Mouse (Mus musculus): ENCODE data around the gene Trim56.

The Trim56 gene

GRCm38 (mm10) chr5:137109941-137110593 is 5.9 kb downstream of the Trim56 start:
- DNase-seq (ENCODE audit: low read depth, low spot score) = no peak

- no peak for DNase-seq (ENCODE audit: low read depth, low spot score)
These were observed 7.9 kb downstream of the Trim56 start for GRCm38 (mm10) chr5:137108111-137108510.

DNA sequence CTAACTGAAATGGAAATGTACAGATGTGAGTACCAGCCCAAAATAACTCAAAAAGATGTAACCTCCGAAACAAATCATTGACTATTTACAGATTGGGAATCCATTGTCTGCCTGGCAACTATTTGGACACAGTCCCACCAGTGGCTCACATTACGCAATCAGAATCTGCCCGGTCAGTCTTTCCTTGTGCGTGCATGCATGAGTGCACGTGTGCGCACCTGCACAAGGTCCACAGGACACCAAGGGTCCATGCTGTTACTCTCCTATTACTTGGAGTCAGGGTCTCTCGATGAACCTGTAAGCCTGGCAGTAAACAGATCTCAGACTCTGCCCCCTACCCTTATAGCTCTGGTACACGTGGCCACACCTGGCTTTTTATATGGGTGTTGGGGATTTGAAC is 8.3 kb downstream of the Trim56 start:
- DNase-seq (ENCODE audit: low read depth, low spot score) = no peak

DNA sequence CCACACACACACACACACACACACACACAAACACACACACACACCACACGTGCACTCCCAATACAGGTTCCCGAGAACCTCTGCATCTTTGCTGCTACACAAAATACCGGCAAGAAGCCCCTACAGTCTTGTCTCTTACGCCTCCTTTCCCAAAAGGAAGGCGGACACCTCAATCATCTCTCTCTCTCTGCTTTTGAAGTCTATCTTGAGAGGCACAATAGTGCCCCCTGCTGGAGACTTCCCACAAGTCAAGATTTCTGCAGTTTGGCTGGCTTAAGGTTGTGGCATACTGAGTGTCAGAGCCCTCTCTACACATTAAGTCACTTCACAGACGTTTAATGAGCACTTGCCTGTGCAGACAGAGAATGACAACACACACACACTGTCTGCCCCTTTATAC is 9.0 kb downstream of the Trim56 start:
- DNase-seq (ENCODE audit: low read depth, low spot score) = peak; percentile 94

DNA sequence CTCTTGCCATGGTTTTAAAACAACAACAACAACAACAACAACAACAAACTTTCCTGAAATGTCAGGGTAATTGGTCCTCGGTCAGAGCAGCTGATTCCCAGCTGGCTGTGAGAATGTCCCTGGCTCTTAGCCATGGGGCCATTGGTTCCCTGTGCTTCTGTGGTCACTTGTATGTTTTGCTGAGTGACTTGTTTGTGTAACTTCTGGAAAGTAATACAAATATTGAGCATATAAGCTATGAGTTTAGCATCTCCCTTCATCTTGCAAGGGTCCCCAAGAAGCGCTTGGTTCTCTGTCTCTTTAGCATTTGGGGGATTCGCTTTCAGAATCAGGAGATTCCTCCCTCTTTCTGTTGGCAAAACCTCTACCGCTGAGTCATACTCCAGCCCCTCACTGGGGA is 9.6 kb downstream of the Trim56 start:
- no peak for DNase-seq (ENCODE audit: low read depth, low spot score)

- DNase-seq (ENCODE audit: low read depth, low spot score) = no peak
These were observed 12.0 kb downstream of the Trim56 start for GRCm38 (mm10) chr5:137103969-137104368.

GRCm38 (mm10) chr5:137102575-137103522 is 13.2 kb downstream of the Trim56 start:
- DNase-seq (ENCODE audit: low read depth, low spot score) = peak; percentile 92

DNA sequence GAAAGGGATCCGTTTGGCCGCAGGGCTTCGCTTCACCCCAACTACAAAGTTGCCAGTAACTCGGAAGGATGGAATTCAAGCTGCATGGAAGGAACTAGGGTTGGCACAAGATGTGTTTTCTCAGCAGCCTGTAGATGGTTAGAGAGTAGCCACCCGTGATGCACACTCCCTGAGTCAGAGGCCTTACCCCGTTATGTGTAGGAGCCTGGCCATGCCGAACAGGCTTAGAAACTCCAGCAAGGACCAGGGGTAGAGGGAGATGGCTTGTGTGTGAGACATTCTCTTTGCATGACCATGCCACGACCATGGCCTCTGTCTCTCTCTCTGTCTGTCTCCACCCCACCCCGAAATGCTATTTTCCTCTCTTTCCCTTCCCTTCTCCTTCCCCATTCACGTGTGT is 13.9 kb downstream of the Trim56 start:
- no peak for DNase-seq (ENCODE audit: low read depth, low spot score)

GRCm38 (mm10) chr5:137100660-137101059 is 15.3 kb downstream of the Trim56 start:
- DNase-seq (ENCODE audit: low read depth, low spot score) = peak; percentile 57

- DNase-seq (ENCODE audit: low read depth, low spot score) = no peak
These were observed 17.6 kb downstream of the Trim56 start for GRCm38 (mm10) chr5:137098418-137098817.

DNA sequence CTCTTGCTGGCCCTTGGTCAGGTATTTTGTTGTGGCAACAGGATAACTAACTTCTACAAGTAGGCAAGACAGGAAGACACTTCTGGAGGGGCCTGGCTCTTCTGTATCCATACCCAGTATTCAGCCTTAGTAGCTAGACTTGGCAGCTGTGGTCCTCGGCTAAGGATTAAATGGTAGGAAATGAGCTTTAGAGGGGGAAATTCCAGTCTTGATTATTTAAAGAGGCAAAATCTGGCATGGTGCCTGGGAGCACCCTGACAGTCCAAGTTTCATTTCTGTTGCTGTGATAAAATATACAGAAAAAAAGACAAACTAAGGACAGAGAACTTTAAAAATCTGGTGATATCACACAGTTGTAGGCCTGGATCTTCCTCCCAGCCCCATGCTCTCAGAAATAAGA is 20.0 kb downstream of the Trim56 start:
- DNase-seq (ENCODE audit: low read depth, low spot score) = peak; percentile 78

GRCm38 (mm10) chr5:137095135-137095534 is 20.9 kb downstream of the Trim56 start:
- DNase-seq (ENCODE audit: low read depth, low spot score) = no peak

- no peak for DNase-seq (ENCODE audit: low read depth, low spot score)
These were observed 22.3 kb downstream of the Trim56 start for GRCm38 (mm10) chr5:137093720-137094119.

GRCm38 (mm10) chr5:137091560-137091959 is 24.4 kb downstream of the Trim56 start:
- DNase-seq (ENCODE audit: low read depth, low spot score) = no peak

DNA sequence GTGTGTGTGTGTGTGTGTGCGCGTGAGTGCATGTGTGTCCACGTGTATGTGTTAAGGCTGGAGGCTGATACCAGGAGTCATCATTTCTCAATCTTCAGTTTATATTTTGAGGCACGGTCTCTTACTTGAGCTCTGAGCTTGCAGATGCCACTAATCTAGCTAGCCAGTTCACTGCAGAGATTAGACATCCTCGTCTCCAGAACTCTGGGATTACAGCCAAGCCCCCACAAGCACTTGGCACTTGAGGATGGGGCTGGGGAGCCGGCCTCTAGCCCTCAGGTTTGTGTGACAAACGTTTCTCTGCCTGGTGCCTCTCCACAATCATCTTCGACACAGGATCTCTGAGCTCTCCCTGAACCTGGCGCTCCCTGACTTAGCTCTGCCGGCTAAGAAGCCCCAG is 25.1 kb downstream of the Trim56 start:
- no peak for DNase-seq (ENCODE audit: low read depth, low spot score)

- DNase-seq (ENCODE audit: low read depth, low spot score) = no peak
These were observed 28.6 kb downstream of the Trim56 start for GRCm38 (mm10) chr5:137087410-137087809.

DNA sequence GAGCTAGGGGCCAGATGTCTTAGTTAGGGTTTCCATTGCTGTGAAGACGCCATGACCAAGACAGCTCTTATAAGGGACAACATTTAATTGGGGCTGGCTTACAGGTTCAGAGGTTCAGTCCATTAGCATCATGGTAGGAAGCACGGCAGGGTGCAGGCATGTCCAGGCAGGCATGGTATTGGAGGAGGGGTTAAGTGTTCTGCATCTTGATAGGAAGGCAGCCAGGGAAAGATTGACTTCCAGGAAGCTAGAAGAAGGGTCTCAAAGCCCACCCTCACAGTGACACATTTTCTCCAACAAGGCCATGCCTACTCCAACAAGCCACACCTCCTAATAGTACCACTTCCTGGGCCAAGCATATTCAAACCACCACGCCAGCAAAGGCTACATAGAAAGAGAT is 30.3 kb downstream of the Trim56 start:
- no peak for DNase-seq (ENCODE audit: low read depth, low spot score)

GRCm38 (mm10) chr5:137085021-137085420 is 31.0 kb downstream of the Trim56 start:
- no peak for DNase-seq (ENCODE audit: low read depth, low spot score)

- DNase-seq (ENCODE audit: low read depth, low spot score) = no peak
These were observed 33.0 kb downstream of the Trim56 start for GRCm38 (mm10) chr5:137083051-137083450.

GRCm38 (mm10) chr5:137079849-137080248 is 36.2 kb downstream of the Trim56 start:
- peak; percentile 41 for DNase-seq (ENCODE audit: low read depth, low spot score)

GRCm38 (mm10) chr5:137078616-137079015 is 37.4 kb downstream of the Trim56 start:
- no peak for DNase-seq (ENCODE audit: low read depth, low spot score)

DNA sequence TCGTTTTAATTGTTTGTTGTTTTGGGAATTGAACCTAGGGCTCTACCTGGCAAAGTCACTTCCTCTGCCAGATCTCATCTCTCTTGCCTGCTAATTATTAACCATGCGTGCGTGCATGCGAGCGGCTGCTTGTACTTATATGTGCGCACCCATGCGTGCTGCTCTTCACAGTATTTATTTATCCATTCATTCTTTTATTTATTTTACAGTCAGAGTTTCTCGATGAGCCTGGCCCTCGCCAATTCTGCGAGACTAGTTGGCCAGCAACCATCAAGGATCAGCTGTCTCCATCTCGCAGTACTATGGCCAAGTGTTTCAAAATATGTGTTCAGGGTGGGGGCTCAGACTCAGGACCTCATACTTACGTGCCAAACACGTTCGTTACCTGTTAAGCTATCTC is 38.0 kb downstream of the Trim56 start:
- DNase-seq (ENCODE audit: low read depth, low spot score) = no peak

GRCm38 (mm10) chr5:137077187-137077586 is 38.8 kb downstream of the Trim56 start:
- DNase-seq (ENCODE audit: low read depth, low spot score) = no peak

Data from brain, adult 2 months (tissue).